Mouse (Mus musculus): ENCODE results near the gene Fig4. TPM values are rescaled to one million over a fixed set of nuclear protein-coding genes. Genes with fewer than 3 reads are reported as not detected.

The Fig4 gene
- polyA plus RNA-seq, 1 experiment = 0.38 TPM

DNA sequence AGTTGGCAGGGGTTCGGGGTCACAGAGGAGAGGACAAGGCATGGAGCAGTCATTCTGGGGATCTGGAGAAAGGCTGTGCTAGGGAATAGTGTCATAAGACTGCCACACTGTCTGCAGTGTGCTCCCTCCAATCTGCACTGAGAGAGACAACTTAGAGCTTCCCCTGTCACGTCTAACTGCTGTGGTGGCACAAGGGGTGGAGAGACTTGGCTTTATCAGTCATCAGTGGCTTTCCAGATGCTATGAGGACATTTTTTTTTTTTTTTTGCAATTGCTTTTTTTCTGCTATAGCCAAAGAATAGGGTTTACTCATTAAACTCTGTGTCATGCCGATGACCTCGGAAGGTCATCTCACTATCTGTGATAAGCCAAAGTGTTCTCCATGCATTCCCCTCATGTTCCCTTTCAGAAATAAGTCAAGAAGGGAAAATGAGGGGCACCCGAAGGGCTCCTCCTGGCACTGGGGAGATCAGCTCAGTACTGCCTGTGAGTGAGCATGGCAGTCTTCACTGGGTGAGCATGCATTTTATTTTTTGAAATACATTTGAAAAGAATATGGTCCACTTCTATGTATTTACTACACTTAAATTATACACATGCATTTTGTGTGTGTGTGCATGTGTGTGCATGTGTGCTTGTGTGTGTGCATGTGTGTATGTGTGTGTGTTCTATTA lies 55.1 kb downstream of the Fig4 start:
- Histone ChIP-seq H3K27me3 (ENCODE audit: control insufficient read depth) (no peaks in the 10 kb centered on the region), H3K9me3 (ENCODE audit: control insufficient read depth, low read length) (no peaks in the 10 kb centered on the region), H3K36me3 (ENCODE audit: control insufficient read depth) (peaks cover 64% of the 10 kb centered on the region), H3K4me3 (replicated peaks) (no peak overlapping the region), H3K4me1 (ENCODE audit: control insufficient read depth) (peaks cover 60% of the 10 kb centered on the region)
- TF ChIP-seq TAL1 (IDR thresholded peaks at IDR 0.05; ENCODE audit: low read length) = no peak
- no peak for TF ChIP-seq GATA1 (IDR thresholded peaks at IDR 0.05; ENCODE audit: low read length)

DNA sequence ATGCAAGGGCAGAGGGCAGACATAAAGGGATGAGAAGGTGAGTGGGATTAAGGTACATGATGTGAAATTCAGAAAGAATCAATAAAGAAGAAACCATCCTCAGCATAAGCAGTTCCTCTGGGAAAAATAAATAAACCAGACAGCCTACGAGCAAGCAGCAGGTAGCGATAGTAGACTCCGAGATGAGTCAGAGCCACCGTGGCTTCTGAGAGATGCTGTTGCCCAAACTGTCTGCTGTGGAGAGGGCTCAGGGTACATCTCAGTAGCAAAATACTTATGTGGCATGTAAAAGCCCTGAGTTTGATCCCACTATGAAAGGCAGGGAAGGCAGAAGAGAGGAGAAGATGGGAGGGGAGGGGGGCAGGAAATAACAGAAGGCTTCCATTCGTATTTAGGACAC lies 56.9 kb downstream of the Fig4 start:
- Histone ChIP-seq H3K4me3 (replicated peaks) (no peak overlapping the region), H3K36me3 (ENCODE audit: control insufficient read depth) (peaks cover 54% of the 10 kb centered on the region), H3K4me1 (ENCODE audit: control insufficient read depth) (peaks cover 74% of the 10 kb centered on the region), H3K27me3 (ENCODE audit: control insufficient read depth) (no peaks in the 10 kb centered on the region), H3K9me3 (ENCODE audit: control insufficient read depth, low read length) (no peaks in the 10 kb centered on the region)
- no peak for TF ChIP-seq TAL1 (IDR thresholded peaks at IDR 0.05; ENCODE audit: low read length)
- TF ChIP-seq GATA1 (IDR thresholded peaks at IDR 0.05; ENCODE audit: low read length) = no peak

DNA sequence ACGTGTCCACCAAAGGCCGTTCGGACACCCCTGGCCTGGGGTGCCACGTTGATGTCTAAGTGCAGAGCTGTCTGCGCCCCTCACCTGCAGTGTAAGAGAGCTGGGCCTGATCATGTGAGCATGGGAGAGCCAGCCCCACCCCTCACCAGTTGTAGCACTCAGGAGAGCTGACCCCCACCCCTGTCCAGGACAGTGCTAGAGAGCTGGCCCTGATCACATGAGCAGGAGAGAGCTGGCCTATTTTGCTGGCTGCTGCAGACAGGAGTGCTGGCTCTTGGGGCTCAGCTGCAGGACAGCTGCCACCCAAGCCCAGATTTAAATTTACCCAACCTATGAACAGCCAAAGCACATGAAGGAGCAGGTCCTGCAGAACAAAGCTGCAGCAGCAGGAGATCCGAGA lies 57.6 kb downstream of the Fig4 start:
- TF ChIP-seq TAL1 (IDR thresholded peaks at IDR 0.05; ENCODE audit: low read length) = no peak
- no peak for TF ChIP-seq GATA1 (IDR thresholded peaks at IDR 0.05; ENCODE audit: low read length)
- H3K4me1 ChIP-seq (ENCODE audit: control insufficient read depth) = peaks cover 79% of the 10 kb centered on the region
- no peak overlapping the region for H3K4me3 ChIP-seq (replicated peaks)
- H3K36me3 ChIP-seq (ENCODE audit: control insufficient read depth) = peaks cover 51% of the 10 kb centered on the region
- H3K9me3 ChIP-seq (ENCODE audit: control insufficient read depth, low read length) = no peaks in the 10 kb centered on the region
- H3K27me3 ChIP-seq (ENCODE audit: control insufficient read depth) = no peaks in the 10 kb centered on the region

DNA sequence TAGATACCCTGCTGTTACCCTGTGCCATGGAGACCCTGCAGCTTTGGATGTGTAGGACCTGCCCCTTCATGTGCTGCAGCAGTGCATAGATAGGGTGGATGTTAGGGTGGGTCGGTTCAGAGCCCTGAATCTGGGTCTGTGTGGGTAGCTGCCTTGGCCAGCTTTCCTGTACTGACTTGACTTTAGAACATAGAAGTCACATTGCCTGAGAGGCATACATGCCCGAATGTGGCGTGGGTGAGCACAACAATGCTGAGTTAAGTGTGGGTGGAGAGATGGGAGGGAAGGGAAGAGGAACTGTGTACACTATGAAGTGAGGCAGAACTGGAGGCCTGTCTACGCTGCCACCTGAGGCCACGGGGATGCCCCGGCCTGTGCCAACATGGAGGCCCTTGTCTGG lies 58.0 kb downstream of the Fig4 start:
- Histone ChIP-seq H3K4me1 (ENCODE audit: control insufficient read depth) (peaks cover 79% of the 10 kb centered on the region), H3K27me3 (ENCODE audit: control insufficient read depth) (no peaks in the 10 kb centered on the region), H3K36me3 (ENCODE audit: control insufficient read depth) (peaks cover 50% of the 10 kb centered on the region), H3K9me3 (ENCODE audit: control insufficient read depth, low read length) (no peaks in the 10 kb centered on the region), H3K4me3 (replicated peaks) (no peak overlapping the region)
- TF ChIP-seq TAL1 (IDR thresholded peaks at IDR 0.05; ENCODE audit: low read length) (no peak), GATA1 (IDR thresholded peaks at IDR 0.05; ENCODE audit: low read length) (no peak)

DNA sequence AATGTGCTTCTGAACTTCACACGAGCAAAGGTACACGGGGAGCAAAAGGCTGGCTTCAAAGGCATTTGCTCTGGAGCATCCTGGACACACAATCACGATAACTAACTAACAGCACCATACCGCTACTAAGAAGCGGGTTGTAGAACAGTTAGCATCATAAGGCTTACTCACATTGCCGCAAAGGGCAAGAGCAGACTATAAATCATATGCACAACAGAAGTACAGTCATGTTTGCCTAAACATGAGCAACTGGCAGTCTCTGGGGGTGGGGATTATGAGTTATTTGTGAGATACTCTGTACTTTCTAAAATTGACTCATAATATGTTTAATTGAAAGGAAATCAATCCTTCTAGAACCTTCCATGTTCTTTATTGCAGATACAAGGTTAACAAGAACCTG lies 59.1 kb downstream of the Fig4 start:
- Histone ChIP-seq H3K4me1 (ENCODE audit: control insufficient read depth) (peaks cover 74% of the 10 kb centered on the region), H3K9me3 (ENCODE audit: control insufficient read depth, low read length) (no peaks in the 10 kb centered on the region), H3K4me3 (replicated peaks) (no peak overlapping the region), H3K27me3 (ENCODE audit: control insufficient read depth) (no peaks in the 10 kb centered on the region), H3K36me3 (ENCODE audit: control insufficient read depth) (peaks cover 48% of the 10 kb centered on the region)
- no peak for TF ChIP-seq TAL1 (IDR thresholded peaks at IDR 0.05; ENCODE audit: low read length)
- no peak for TF ChIP-seq GATA1 (IDR thresholded peaks at IDR 0.05; ENCODE audit: low read length)

DNA sequence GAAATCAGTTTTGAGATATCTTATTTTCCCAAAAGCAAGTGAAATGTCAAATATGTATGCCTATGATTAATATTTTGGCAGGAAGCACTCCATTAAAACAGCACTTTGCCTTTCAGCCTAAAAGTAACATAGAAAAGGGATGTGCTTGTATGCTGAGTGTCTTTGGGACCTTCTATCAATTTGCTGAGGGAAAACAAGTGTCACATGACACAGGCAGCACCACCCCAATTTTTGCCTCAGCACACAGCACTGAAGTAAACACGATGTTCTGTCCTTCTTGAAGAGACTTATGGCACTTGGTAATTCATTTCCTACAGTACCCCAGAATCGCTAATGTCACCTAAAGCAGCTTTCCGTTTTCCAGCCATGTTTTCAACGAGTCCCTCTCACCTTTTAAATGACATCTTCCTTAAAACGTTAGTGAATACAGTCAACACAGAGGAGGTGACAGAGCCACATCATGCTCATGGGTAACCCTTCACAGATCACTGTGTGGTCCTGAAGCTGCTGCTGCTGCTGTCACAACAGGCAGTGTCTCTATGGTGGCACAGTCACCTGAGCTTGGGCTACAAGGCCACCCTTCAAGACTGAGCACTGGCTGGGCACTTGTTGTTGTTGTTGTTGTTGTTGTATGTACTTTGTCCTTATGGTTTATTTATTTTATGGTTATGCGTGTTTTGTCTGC lies 61.4 kb downstream of the Fig4 start:
- no peak for TF ChIP-seq GATA1 (IDR thresholded peaks at IDR 0.05; ENCODE audit: low read length)
- peaks cover 69% of the 10 kb centered on the region for H3K4me1 ChIP-seq (ENCODE audit: control insufficient read depth)
- H3K36me3 ChIP-seq (ENCODE audit: control insufficient read depth) = peaks cover 56% of the 10 kb centered on the region
- no peaks in the 10 kb centered on the region for H3K9me3 ChIP-seq (ENCODE audit: control insufficient read depth, low read length)
- H3K27me3 ChIP-seq (ENCODE audit: control insufficient read depth) = no peaks in the 10 kb centered on the region
- H3K4me3 ChIP-seq (replicated peaks) = no peak overlapping the region

DNA sequence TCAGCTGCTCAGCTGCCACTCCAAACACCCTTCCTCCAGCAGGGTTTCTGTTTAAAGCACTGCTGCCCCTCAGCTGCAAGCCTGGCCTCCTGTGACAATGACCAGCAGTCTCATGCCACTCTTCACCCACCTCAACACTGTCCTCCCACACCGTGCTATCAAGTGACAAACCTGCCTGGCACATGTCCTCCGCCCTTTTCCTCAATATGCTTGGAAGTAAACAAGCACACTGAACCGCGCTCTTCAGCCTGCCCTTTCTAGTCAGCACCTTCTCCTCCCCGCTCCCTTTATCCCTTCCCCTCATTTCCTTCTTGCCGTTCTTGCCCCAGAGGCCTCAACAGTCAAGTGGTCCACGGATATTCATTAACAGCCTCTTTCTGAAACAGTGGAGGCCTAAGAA lies 62.0 kb downstream of the Fig4 start:
- no peaks in the 10 kb centered on the region for H3K9me3 ChIP-seq (ENCODE audit: control insufficient read depth, low read length)
- TF ChIP-seq GATA1 (IDR thresholded peaks at IDR 0.05; ENCODE audit: low read length) = no peak
- TF ChIP-seq TAL1 (IDR thresholded peaks at IDR 0.05; ENCODE audit: low read length) = no peak
- peaks cover 72% of the 10 kb centered on the region for H3K4me1 ChIP-seq (ENCODE audit: control insufficient read depth)
- no peak overlapping the region for H3K4me3 ChIP-seq (replicated peaks)
- peaks cover 57% of the 10 kb centered on the region for H3K36me3 ChIP-seq (ENCODE audit: control insufficient read depth)
- H3K27me3 ChIP-seq (ENCODE audit: control insufficient read depth) = no peaks in the 10 kb centered on the region

DNA sequence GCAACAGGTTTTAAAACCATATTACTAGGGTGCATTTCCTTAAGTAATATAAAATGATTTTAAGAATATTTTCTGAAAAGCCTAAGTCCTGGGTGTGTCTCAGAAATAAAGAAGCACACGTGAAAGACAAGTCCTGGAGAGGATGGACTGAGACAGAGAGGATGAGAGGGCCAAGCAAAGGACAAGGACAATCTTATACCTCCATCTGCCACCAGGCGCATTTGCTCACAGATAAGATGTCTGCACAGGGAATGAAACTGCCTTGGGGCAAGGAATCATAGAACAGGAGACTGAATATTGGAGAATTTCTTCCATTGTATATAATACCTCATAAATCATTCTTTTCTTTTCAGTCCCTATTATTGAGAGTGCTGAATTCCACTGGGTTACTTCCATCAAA lies 67.0 kb downstream of the Fig4 start:
- H3K4me1 ChIP-seq (ENCODE audit: control insufficient read depth) = peaks cover 73% of the 10 kb centered on the region
- H3K27me3 ChIP-seq (ENCODE audit: control insufficient read depth) = no peaks in the 10 kb centered on the region
- no peaks in the 10 kb centered on the region for H3K9me3 ChIP-seq (ENCODE audit: control insufficient read depth, low read length)
- TF ChIP-seq TAL1 (IDR thresholded peaks at IDR 0.05; ENCODE audit: low read length) (peak; percentile 75), GATA1 (IDR thresholded peaks at IDR 0.05; ENCODE audit: low read length) (peak; percentile 85)
- H3K4me3 ChIP-seq (replicated peaks) = no peak overlapping the region
- H3K36me3 ChIP-seq (ENCODE audit: control insufficient read depth) = peaks cover 46% of the 10 kb centered on the region

DNA sequence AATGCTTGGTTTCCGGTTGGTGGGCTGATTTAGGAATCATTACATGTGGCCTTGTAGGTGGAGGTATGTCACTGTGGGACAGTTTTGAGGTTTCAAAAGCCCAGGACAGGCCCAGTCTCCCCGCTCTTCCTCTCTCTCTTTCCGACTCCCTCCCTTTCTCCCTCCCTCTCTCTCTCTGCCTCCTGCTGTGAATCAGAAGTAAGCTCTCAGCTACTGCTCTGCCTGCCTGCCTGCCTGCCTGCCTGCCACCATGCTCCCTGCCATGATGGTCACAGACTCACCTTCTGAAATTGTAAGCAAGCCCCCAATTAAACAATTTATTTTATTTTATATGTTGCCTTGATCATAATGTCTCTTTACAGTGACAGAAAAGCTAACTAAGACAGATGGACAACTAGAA lies 67.5 kb downstream of the Fig4 start:
- TF ChIP-seq GATA1 (IDR thresholded peaks at IDR 0.05; ENCODE audit: low read length) (no peak), TAL1 (IDR thresholded peaks at IDR 0.05; ENCODE audit: low read length) (no peak)
- Histone ChIP-seq H3K27me3 (ENCODE audit: control insufficient read depth) (no peaks in the 10 kb centered on the region), H3K9me3 (ENCODE audit: control insufficient read depth, low read length) (no peaks in the 10 kb centered on the region), H3K4me1 (ENCODE audit: control insufficient read depth) (peaks cover 69% of the 10 kb centered on the region), H3K4me3 (replicated peaks) (no peak overlapping the region), H3K36me3 (ENCODE audit: control insufficient read depth) (peaks cover 45% of the 10 kb centered on the region)

Data from erythroblast, embryonic 14.5 days (primary cell).